8 mouse cellular contexts compared by ENCODE assay signal in the genomic region with DNA sequence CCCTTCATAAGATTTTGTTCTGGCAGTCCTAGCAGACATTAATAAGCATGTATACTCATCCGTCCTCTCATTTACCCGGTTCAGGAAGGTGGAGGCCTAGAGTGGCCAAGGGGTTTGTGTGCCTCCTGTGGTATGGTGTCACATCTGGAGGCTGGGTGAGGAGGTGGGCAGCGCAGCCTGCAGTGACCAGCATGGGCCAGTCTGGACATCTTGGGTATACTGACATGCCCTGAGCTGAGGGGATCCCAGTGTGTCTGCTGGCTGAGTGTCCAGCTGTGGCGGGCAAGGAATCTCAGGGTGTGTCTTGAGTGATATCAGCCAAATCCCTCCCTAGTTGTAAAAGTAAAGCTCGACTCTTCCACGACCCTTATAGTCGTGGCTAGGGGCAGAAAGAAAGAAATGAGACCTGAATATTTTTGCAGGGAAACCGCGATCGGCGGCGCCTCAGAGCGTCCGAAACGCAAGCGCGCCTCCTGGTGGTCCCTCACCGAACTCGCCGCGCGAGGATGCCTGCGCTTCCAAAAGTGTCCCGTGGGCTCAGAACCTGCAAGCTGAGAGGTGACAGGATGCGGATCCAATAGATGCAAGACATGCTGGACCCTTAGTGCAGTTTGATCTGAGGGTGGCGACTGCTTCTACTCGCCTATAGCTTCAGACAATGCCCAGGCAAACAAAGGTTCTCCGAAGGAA. TPM values are rescaled to one million over a fixed set of nuclear protein-coding genes. Genes with fewer than 3 reads are reported as not detected.
DNase-seq lines count a peak whose midpoint lies in the region; ATAC-seq and TF ChIP-seq lines count a peak whose summit lies in the region.

No protein-coding gene starts in this region.

- no peak for TF ChIP-seq POLR2A in thymus, adult 2 months (IDR thresholded peaks at IDR 0.05; ENCODE audit: control insufficient read depth, extremely low read depth, insufficient read depth, low read length, poor library complexity)

- H3K27ac ChIP-seq in thymus, adult 2 months (ENCODE audit: control insufficient read depth, insufficient read depth, low read length), result no peak overlapping the region
- no peak overlapping the region for H3K27ac ChIP-seq in forebrain, embryonic 13.5 days
- H3K27ac ChIP-seq in hindbrain, embryonic 16.5 days (ENCODE audit: low read depth, low read length), result no peak overlapping the region
- H3K27ac ChIP-seq in midbrain, embryonic 15.5 days, result no peak overlapping the region
- H3K27ac ChIP-seq in stomach, embryonic 16.5 days (ENCODE audit: low read length), result no peak overlapping the region

- H3K4me3 ChIP-seq in thymus, adult 2 months (ENCODE audit: control insufficient read depth, insufficient read depth, low read length), result no peak overlapping the region
- no peak overlapping the region for H3K4me3 ChIP-seq in forebrain, embryonic 13.5 days
- peak overlapping the region; percentile 19; the same call in 1 of the 2 replicates for H3K4me3 ChIP-seq in hindbrain, embryonic 16.5 days (ENCODE audit: low read length)
- H3K4me3 ChIP-seq in midbrain, embryonic 15.5 days, result no peak overlapping the region; the same call in 1 of the 2 replicates
- peak overlapping the region; percentile 6; the same call in 1 of the 2 replicates for H3K4me3 ChIP-seq in stomach, embryonic 16.5 days (replicated peaks; ENCODE audit: low read length)

- no peaks in the 10 kb centered on the region for H3K9me3 ChIP-seq in forebrain, embryonic 13.5 days (replicated peaks)
- H3K9me3 ChIP-seq in hindbrain, embryonic 16.5 days (ENCODE audit: control insufficient read depth, low read length), result 0 out of 2 replicates have a peak, but pooled peaks cover 2% of the 10 kb centered on the region
- H3K9me3 ChIP-seq in midbrain, embryonic 15.5 days, result no peaks in the 10 kb centered on the region
- H3K9me3 ChIP-seq in stomach, embryonic 16.5 days (replicated peaks; ENCODE audit: control insufficient read depth, low read length), result no peaks in the 10 kb centered on the region

- no peaks in the 10 kb centered on the region for H3K4me1 ChIP-seq in thymus, adult 2 months (replicated peaks; ENCODE audit: control insufficient read depth, insufficient read depth, low read length)
- H3K4me1 ChIP-seq in forebrain, embryonic 13.5 days, result peaks cover 7% of the 10 kb centered on the region; the same call in 1 of the 2 replicates
- peaks cover 3% of the 10 kb centered on the region for H3K4me1 ChIP-seq in hindbrain, embryonic 16.5 days (ENCODE audit: control insufficient read depth, insufficient read depth, low read depth, low read length)
- peaks cover 7% of the 10 kb centered on the region for H3K4me1 ChIP-seq in midbrain, embryonic 15.5 days
- H3K4me1 ChIP-seq in stomach, embryonic 16.5 days (ENCODE audit: control insufficient read depth, insufficient read depth, low read length), result no peaks in the 10 kb centered on the region

- TF ChIP-seq CTCF in thymus, adult 2 months (IDR thresholded peaks at IDR 0.05; ENCODE audit: borderline replicate concordance, control insufficient read depth, extremely low read depth, insufficient read depth, low read length, poor library complexity), result peak; percentile 88

- H3K9ac ChIP-seq in forebrain, embryonic 13.5 days, result peak overlapping the region; percentile 36; the same call in 1 of the 2 replicates
- H3K9ac ChIP-seq in hindbrain, embryonic 16.5 days (ENCODE audit: low read depth, low read length), result peak overlapping the region; percentile 41; the same call in 1 of the 2 replicates
- H3K9ac ChIP-seq in midbrain, embryonic 15.5 days, result no peak overlapping the region
- peak overlapping the region; percentile 31; the same call in 1 of the 2 replicates for H3K9ac ChIP-seq in stomach, embryonic 16.5 days (ENCODE audit: low read length)

- no peaks in the 10 kb centered on the region; the same call in 1 of the 2 replicates for H3K27me3 ChIP-seq in thymus, adult 2 months (ENCODE audit: control insufficient read depth, insufficient read depth, low read length)
- H3K27me3 ChIP-seq in forebrain, embryonic 13.5 days, result peaks cover 7% of the 10 kb centered on the region; the same call in 1 of the 2 replicates
- no peaks in the 10 kb centered on the region; the same call in 1 of the 2 replicates for H3K27me3 ChIP-seq in hindbrain, embryonic 16.5 days (replicated peaks; ENCODE audit: control insufficient read depth, insufficient read depth, low read length)
- H3K27me3 ChIP-seq in midbrain, embryonic 15.5 days (replicated peaks), result peaks cover 4% of the 10 kb centered on the region; the same call in 1 of the 2 replicates
- 0 out of 2 replicates have a peak, but pooled peaks cover 3% of the 10 kb centered on the region for H3K27me3 ChIP-seq in stomach, embryonic 16.5 days (ENCODE audit: control insufficient read depth, insufficient read depth, low read length)

- WGBS in thymus, adult 2 months, result 14% methylated on average over 28 of the region's 28 CpGs
- 10% methylated on average over 28 of the region's 28 CpGs for WGBS in forebrain, embryonic 13.5 days
- 12% methylated on average over 28 of the region's 28 CpGs for WGBS in hindbrain, embryonic 16.5 days
- WGBS in midbrain, embryonic 15.5 days, result 10% methylated on average over 28 of the region's 28 CpGs
- 11% methylated on average over 28 of the region's 28 CpGs for WGBS in stomach, embryonic 16.5 days

- peak; percentile 48; the same call in 1 of the 2 replicates for ATAC-seq in forebrain, embryonic 13.5 days
- ATAC-seq in hindbrain, embryonic 16.5 days, result peak; percentile 40
- peak; percentile 57 for ATAC-seq in midbrain, embryonic 15.5 days (replicated peaks)
- peak; percentile 32; the same call in 1 of the 2 replicates for ATAC-seq in stomach, embryonic 16.5 days (ENCODE audit: insufficient read depth, low FRiP score)

- peak; percentile 53 for DNase-seq in thymus, adult 2 months
- DNase-seq in thymus, adult 18-20 months, result no peak
- peak; percentile 40 for DNase-seq in cerebellum, adult 11 months
- peak; percentile 65 for DNase-seq in liver

- H3K36me3 ChIP-seq in thymus, adult 2 months (ENCODE audit: control insufficient read depth, insufficient read depth, low read length), result no peaks in the 10 kb centered on the region
- no peaks in the 10 kb centered on the region for H3K36me3 ChIP-seq in forebrain, embryonic 13.5 days (ENCODE audit: poor library complexity, severe bottlenecking)
- no peaks in the 10 kb centered on the region for H3K36me3 ChIP-seq in hindbrain, embryonic 16.5 days (ENCODE audit: control insufficient read depth, insufficient read depth, low read length)
- no peaks in the 10 kb centered on the region for H3K36me3 ChIP-seq in midbrain, embryonic 15.5 days (replicated peaks)
- H3K36me3 ChIP-seq in stomach, embryonic 16.5 days (ENCODE audit: control insufficient read depth, insufficient read depth, low read length), result no peaks in the 10 kb centered on the region

- peak overlapping the region; percentile 48 for H3K4me2 ChIP-seq in forebrain, embryonic 13.5 days
- H3K4me2 ChIP-seq in hindbrain, embryonic 16.5 days (ENCODE audit: low read length), result peak overlapping the region; percentile 51
- H3K4me2 ChIP-seq in midbrain, embryonic 15.5 days, result peak overlapping the region; percentile 44
- peak overlapping the region; percentile 37 for H3K4me2 ChIP-seq in stomach, embryonic 16.5 days (ENCODE audit: low read depth, low read length)

RNA-seq across cellular contexts. Expression of a gene that starts 8.0 kb away (rescaled TPM):
- 23.5 and 26.6 TPM in 2 replicates for polyA plus RNA-seq in thymus, adult 2 months (2012; rRNA removed)
- 36.1 and 45.6 TPM in 2 replicates for polyA plus RNA-seq in forebrain, embryonic 13.5 days (2015; fragmentation: Nextera tagmentation; extraction: Ambion mirVana)
- 29.7 and 32.5 TPM in 2 replicates for polyA plus RNA-seq in hindbrain, embryonic 16.5 days (2015; fragmentation: Nextera tagmentation; extraction: Ambion mirVana)
- polyA plus RNA-seq in midbrain, embryonic 15.5 days (2015; fragmentation: Nextera tagmentation; extraction: Ambion mirVana), result 32.2 and 33.6 TPM in 2 replicates
- 27.9 and 28.6 TPM in 2 replicates for polyA plus RNA-seq in stomach, embryonic 16.5 days (2015; fragmentation: Nextera tagmentation; extraction: Ambion mirVana)

RNA-seq across cellular contexts. Expression of a gene that starts 10.5 kb away (rescaled TPM):
- 0.40 and 0.42 TPM in 2 replicates for polyA plus RNA-seq in thymus, adult 2 months (2012; rRNA removed)
- 48.2 and 63.2 TPM in 2 replicates for polyA plus RNA-seq in forebrain, embryonic 13.5 days (2015; fragmentation: Nextera tagmentation; extraction: Ambion mirVana)
- polyA plus RNA-seq in hindbrain, embryonic 16.5 days (2015; fragmentation: Nextera tagmentation; extraction: Ambion mirVana), result 22.7 and 23.6 TPM in 2 replicates
- polyA plus RNA-seq in midbrain, embryonic 15.5 days (2015; fragmentation: Nextera tagmentation; extraction: Ambion mirVana), result 26.7 and 26.8 TPM in 2 replicates
- not detected in 2 replicates for polyA plus RNA-seq in stomach, embryonic 16.5 days (2015; fragmentation: Nextera tagmentation; extraction: Ambion mirVana)

RNA-seq across cellular contexts. Expression of a gene that starts 32.9 kb away (rescaled TPM):
- polyA plus RNA-seq in thymus, adult 2 months (2012; rRNA removed), result 14.4 and 21.7 TPM in 2 replicates
- polyA plus RNA-seq in forebrain, embryonic 13.5 days (2015; fragmentation: Nextera tagmentation; extraction: Ambion mirVana), result 111 and 131 TPM in 2 replicates
- 31.0 and 33.5 TPM in 2 replicates for polyA plus RNA-seq in hindbrain, embryonic 16.5 days (2015; fragmentation: Nextera tagmentation; extraction: Ambion mirVana)
- polyA plus RNA-seq in midbrain, embryonic 15.5 days (2015; fragmentation: Nextera tagmentation; extraction: Ambion mirVana), result 39.4 and 40.8 TPM in 2 replicates
- 59.0 and 65.4 TPM in 2 replicates for polyA plus RNA-seq in stomach, embryonic 16.5 days (2015; fragmentation: Nextera tagmentation; extraction: Ambion mirVana)

RNA-seq across cellular contexts. Expression of a gene that starts 59.7 kb away (rescaled TPM):
- polyA plus RNA-seq in thymus, adult 2 months (2012; rRNA removed), result 0.15 and 0.19 TPM in 2 replicates
- not detected in 2 replicates for polyA plus RNA-seq in forebrain, embryonic 13.5 days (2015; fragmentation: Nextera tagmentation; extraction: Ambion mirVana)
- polyA plus RNA-seq in hindbrain, embryonic 16.5 days (2015; fragmentation: Nextera tagmentation; extraction: Ambion mirVana), result not detected in 2 replicates
- polyA plus RNA-seq in midbrain, embryonic 15.5 days (2015; fragmentation: Nextera tagmentation; extraction: Ambion mirVana), result not detected in 2 replicates
- polyA plus RNA-seq in stomach, embryonic 16.5 days (2015; fragmentation: Nextera tagmentation; extraction: Ambion mirVana), result 0.08 TPM in 1 of 2 replicates, not detected in the other

Comparison
In these comparisons a context has a peak if more than half of its experiments do, and no peak if none do; other contexts are left out.
1. DNase-seq: peak in thymus, adult 2 months (single experiment), cerebellum, adult 11 months (single experiment) and liver (single experiment); none in thymus, adult 18-20 months (0 of 2).
2. H3K4me3 ChIP-seq: peak in hindbrain, embryonic 16.5 days (single experiment) and stomach, embryonic 16.5 days (single experiment); none in thymus, adult 2 months (single experiment), forebrain, embryonic 13.5 days (single experiment) and midbrain, embryonic 15.5 days (single experiment).
3. RNA of a gene that starts 10.5 kb away (polyA plus RNA-seq): 48.2 to 63.2 TPM in forebrain, embryonic 13.5 days, 26.7 to 26.8 TPM in midbrain, embryonic 15.5 days and 22.7 to 23.6 TPM in hindbrain, embryonic 16.5 days; 0.40 to 0.42 TPM in thymus, adult 2 months and not detected in stomach, embryonic 16.5 days; every median in the first group is over 10 times any median in the second.
4. Peak in every context shown above with its lines, with median percentiles within 50 percentile points of each other: ATAC-seq and H3K4me2 ChIP-seq.